ENCODE assay signal across 24 mouse cellular contexts in the genomic region with DNA sequence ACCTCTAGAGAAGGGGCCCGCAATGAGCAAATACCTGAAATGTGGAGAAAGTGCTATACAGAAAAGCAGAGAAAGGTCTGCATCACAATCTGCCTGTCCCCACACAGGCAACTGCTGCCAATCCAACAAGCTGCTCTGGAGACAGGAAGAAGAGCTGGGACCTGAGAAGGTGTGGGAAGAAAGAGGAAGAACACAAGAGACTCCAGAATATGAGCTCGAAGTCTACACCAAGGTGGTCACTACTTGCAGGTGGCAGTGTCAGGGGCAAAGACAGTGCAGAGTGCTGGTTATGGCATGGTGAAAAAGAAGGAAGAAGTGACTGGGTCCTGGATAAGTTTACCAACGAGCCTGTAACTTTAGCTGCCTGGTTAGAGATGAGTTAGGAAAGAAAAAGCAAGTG. TPM values are rescaled to one million over a fixed set of nuclear protein-coding genes. Genes with fewer than 3 reads are reported as not detected.
DNase-seq lines count a peak whose midpoint lies in the region; ATAC-seq and TF ChIP-seq lines count a peak whose summit lies in the region.
"Had no signal": no experiment of that assay in that cellular context is flagged by ENCODE, and none has a peak within 500 bp of the region (broad histone marks: within the 10 kb centered on the region; RNA-seq: fewer than 3 reads in every experiment).

No protein-coding gene starts in this region.

- no peak for TF ChIP-seq POLR2A in spleen, adult 2 months (IDR thresholded peaks at IDR 0.05; ENCODE audit: low read depth, low read length)
- TF ChIP-seq POLR2A in MEL (IDR thresholded peaks at IDR 0.05; ENCODE audit: control insufficient read depth in 1 of 2, insufficient read depth in 1 of 2, low read depth in 1 of 2, low read length in 2 of 2, poor library complexity in 1 of 2), result no peak

- TF ChIP-seq EP300 in MEL (IDR thresholded peaks at IDR 0.05; ENCODE audit: low read depth in 1 of 2, low read length in 2 of 2), result no peak

- 18% methylated on average over 3 of the region's 3 CpGs for WGBS in spleen, adult 2 months
- WGBS in hindbrain, embryonic 14.5 days, result 89% methylated on average over 3 of the region's 3 CpGs

- H3K4me1 ChIP-seq in spleen, adult 2 months (ENCODE audit: control insufficient read depth, insufficient read depth, insufficient read length), result peaks cover 9% of the 10 kb centered on the region; the same call in 1 of the 2 replicates
- H3K4me1 ChIP-seq in MEL (ENCODE audit: control insufficient read depth in 1 of 2, insufficient read depth in 2 of 2, low read length in 2 of 2), result peaks cover 0 to 4% of the 10 kb centered on the region in 2 experiments; a peak in 1 of 4 replicates
- H3K4me1 ChIP-seq in hindbrain, embryonic 14.5 days (replicated peaks; ENCODE audit: control insufficient read depth, insufficient read depth, low read length), result 0 out of 2 replicates have a peak, but pooled peaks cover 4% of the 10 kb centered on the region
- H3K4me1 ChIP-seq: embryonic facial prominence, embryonic 15.5 days; forebrain, embryonic 10.5 days; heart, embryonic 15.5 days; hindbrain, embryonic 10.5 days; hindbrain, embryonic 15.5 days had no signal

- H3K27ac ChIP-seq in spleen, adult 2 months (ENCODE audit: insufficient read depth, low read length), result peak overlapping the region; percentile 23; the same call in 1 of the 2 replicates
- no peak overlapping the region for H3K27ac ChIP-seq in MEL (ENCODE audit: control insufficient read depth, low read depth, low read length)
- no peak overlapping the region for H3K27ac ChIP-seq in hindbrain, embryonic 14.5 days
- H3K27ac ChIP-seq: embryonic facial prominence, embryonic 15.5 days; forebrain, embryonic 10.5 days; gastrocnemius, adult 2 months; heart, embryonic 15.5 days; hindbrain, embryonic 10.5 days; hindbrain, embryonic 15.5 days had no signal

- no peak for TF ChIP-seq RAD21 in MEL (IDR thresholded peaks at IDR 0.05; ENCODE audit: low read depth, low read length)

- H3K4me2 ChIP-seq in hindbrain, embryonic 14.5 days (replicated peaks), result no peak overlapping the region
- H3K4me2 ChIP-seq: embryonic facial prominence, embryonic 15.5 days; heart, embryonic 11.5 days; heart, embryonic 15.5 days; hindbrain, embryonic 15.5 days had no signal

- DNase-seq in spleen, adult 2 months (ENCODE audit: low read depth in 1 of 2, low spot score in 2 of 2), result no peak
- no peak for DNase-seq in spleen, adult 12 weeks (ENCODE audit: low spot score)
- DNase-seq in MEL (ENCODE audit: low read depth, low spot score), result peak; percentile 21
- no peak for DNase-seq in kidney, adult 8-10 months
- no peak for DNase-seq in hindbrain, embryonic 14.5 days (ENCODE audit: low spot score)
- DNase-seq: adrenal gland, postnatal 25 days; cerebellum, adult 2 months; cerebellum, postnatal 10 days; embryo, embryonic 11 days; gastrocnemius, adult 2 months; gastrocnemius, postnatal 25 days; heart, adult 18-20 months; heart, postnatal 14 days had no signal

- no peaks in the 10 kb centered on the region for H3K27me3 ChIP-seq in spleen, adult 2 months (ENCODE audit: control insufficient read depth, insufficient read depth, low read length)
- no peaks in the 10 kb centered on the region for H3K27me3 ChIP-seq in MEL (ENCODE audit: control insufficient read depth in 1 of 2, insufficient read depth in 2 of 2, low read length in 2 of 2)
- no peaks in the 10 kb centered on the region for H3K27me3 ChIP-seq in hindbrain, embryonic 14.5 days (ENCODE audit: control insufficient read depth, insufficient read depth, low read length)
- H3K27me3 ChIP-seq: embryonic facial prominence, embryonic 15.5 days; heart, embryonic 15.5 days; hindbrain, embryonic 15.5 days; Patski had no signal

- H3K9me3 ChIP-seq in MEL (replicated peaks; ENCODE audit: insufficient read depth, low read length), result no peaks in the 10 kb centered on the region
- H3K9me3 ChIP-seq in hindbrain, embryonic 14.5 days (ENCODE audit: control insufficient read depth, low read length), result no peaks in the 10 kb centered on the region
- H3K9me3 ChIP-seq: embryonic facial prominence, embryonic 15.5 days; forebrain, embryonic 10.5 days; heart, embryonic 15.5 days; hindbrain, embryonic 10.5 days; hindbrain, embryonic 15.5 days had no signal

- peak; percentile 48 to 58; a peak in 3 of 4 replicates for ATAC-seq in hematopoietic stem cell, adult 5-6 weeks (replicated peaks in 1 of 2; ENCODE audit: insufficient read depth in 1 of 2, low FRiP score in 2 of 2, low TSS enrichment in 1 of 2, low read depth in 1 of 2, poor library complexity in 2 of 2, severe bottlenecking in 2 of 2)
- peak; percentile 27; the same call in 1 of the 2 replicates for ATAC-seq in megakaryocyte-erythroid progenitor cell, adult 5-6 weeks (replicated peaks; ENCODE audit: low FRiP score, low TSS enrichment, poor library complexity, severe bottlenecking)
- no peak for ATAC-seq in hindbrain, embryonic 14.5 days (ENCODE audit: low FRiP score)
- ATAC-seq: forebrain, embryonic 14.5 days; Patski had no signal

- no peaks in the 10 kb centered on the region for H3K36me3 ChIP-seq in spleen, adult 2 months (ENCODE audit: control insufficient read depth, insufficient read depth, low read length)
- peaks cover 0 to 4% of the 10 kb centered on the region in 2 experiments; a peak in 3 of 4 replicates for H3K36me3 ChIP-seq in MEL (ENCODE audit: control insufficient read depth in 1 of 2, insufficient read depth in 2 of 2, low read length in 2 of 2)
- H3K36me3 ChIP-seq in hindbrain, embryonic 14.5 days (replicated peaks; ENCODE audit: control insufficient read depth, insufficient read depth), result no peaks in the 10 kb centered on the region
- H3K36me3 ChIP-seq: embryonic facial prominence, embryonic 15.5 days; forebrain, embryonic 10.5 days; heart, embryonic 15.5 days; hindbrain, embryonic 10.5 days; hindbrain, embryonic 15.5 days had no signal

- no peak overlapping the region for H3K4me3 ChIP-seq in spleen, adult 2 months (ENCODE audit: extremely low read depth, insufficient read depth, insufficient read length)
- no peak overlapping the region for H3K4me3 ChIP-seq in MEL (ENCODE audit: control insufficient read depth in 1 of 2, insufficient read depth in 1 of 2, low read depth in 2 of 2, low read length in 2 of 2)
- no peak overlapping the region for H3K4me3 ChIP-seq in hindbrain, embryonic 14.5 days (replicated peaks; ENCODE audit: low read length)
- H3K4me3 ChIP-seq: embryonic facial prominence, embryonic 15.5 days; erythroblast, embryonic 14.5 days; forebrain, embryonic 10.5 days; gastrocnemius, adult 2 months; heart, embryonic 15.5 days; hindbrain, embryonic 10.5 days; hindbrain, embryonic 15.5 days had no signal

- no peak overlapping the region for H3K9ac ChIP-seq in MEL (ENCODE audit: control insufficient read depth, low read depth, low read length, poor library complexity, severe bottlenecking)
- no peak overlapping the region for H3K9ac ChIP-seq in hindbrain, embryonic 14.5 days
- H3K9ac ChIP-seq: embryonic facial prominence, embryonic 15.5 days; heart, embryonic 15.5 days; hindbrain, embryonic 15.5 days had no signal

- no peak for TF ChIP-seq CTCF in spleen, adult 2 months (IDR thresholded peaks at IDR 0.05; ENCODE audit: extremely low read depth, insufficient read depth, insufficient read length, insufficient replicate concordance)
- no peak for TF ChIP-seq CTCF in MEL (IDR thresholded peaks at IDR 0.05 in 2 of 3, conservative IDR thresholded peaks at IDR 0.05 in 1 of 3; ENCODE audit: control insufficient read depth in 1 of 3, insufficient read depth in 1 of 3, low read depth in 2 of 3, low read length in 3 of 3, poor library complexity in 1 of 3, severe bottlenecking in 1 of 3)

- H3K79me2 ChIP-seq in MEL (ENCODE audit: control insufficient read depth, insufficient read depth, low read length, poor library complexity), result peaks cover 34% of the 10 kb centered on the region

TF ChIP-seq in MEL, 35 proteins besides CTCF, POLR2A, EP300 and RAD21:
- no peak for TF ChIP-seq TBP (IDR thresholded peaks at IDR 0.05; ENCODE audit: low read depth, low read length)

RNA-seq across cellular contexts. Expression of a gene that starts 14.4 kb away (rescaled TPM):
- polyA plus RNA-seq in spleen, adult 2 months (2012; rRNA removed), result 13.5 and 14.4 TPM in 2 replicates
- 4.3 and 4.9 TPM in 2 replicates for total RNA-seq in MEL (2012; rRNA removed)
- polyA plus RNA-seq in MEL (2012; ENCODE audit: insufficient read depth in 1 of 2, insufficient read length in 2 of 2, low read depth in 1 of 2, low replicate concordance in 2 of 2, missing spikeins in 1 of 2), result 10 to 100 TPM in 1 of 2 experiments, not detected in 1; 13.5 TPM
- 18.0 and 19.9 TPM in 2 replicates for total RNA-seq in hematopoietic stem cell, adult 5-6 weeks (2017)
- 17.0 and 22.9 TPM in 2 replicates for total RNA-seq in megakaryocyte-erythroid progenitor cell, adult 5-6 weeks (2014; fragmentation: Nextera tagmentation)
- total RNA-seq in megakaryocyte-erythroid progenitor cell, adult 5-6 weeks (2017), result 7.8 and 9.0 TPM in 2 replicates
- polyA plus RNA-seq in hindbrain, embryonic 14.5 days (2014; fragmentation: Nextera tagmentation; extraction: Ambion mirVana), result 15.3 and 16.1 TPM in 2 replicates
